Comparison of ENCODE assay signal across 9 mouse cellular contexts in the genomic region with DNA sequence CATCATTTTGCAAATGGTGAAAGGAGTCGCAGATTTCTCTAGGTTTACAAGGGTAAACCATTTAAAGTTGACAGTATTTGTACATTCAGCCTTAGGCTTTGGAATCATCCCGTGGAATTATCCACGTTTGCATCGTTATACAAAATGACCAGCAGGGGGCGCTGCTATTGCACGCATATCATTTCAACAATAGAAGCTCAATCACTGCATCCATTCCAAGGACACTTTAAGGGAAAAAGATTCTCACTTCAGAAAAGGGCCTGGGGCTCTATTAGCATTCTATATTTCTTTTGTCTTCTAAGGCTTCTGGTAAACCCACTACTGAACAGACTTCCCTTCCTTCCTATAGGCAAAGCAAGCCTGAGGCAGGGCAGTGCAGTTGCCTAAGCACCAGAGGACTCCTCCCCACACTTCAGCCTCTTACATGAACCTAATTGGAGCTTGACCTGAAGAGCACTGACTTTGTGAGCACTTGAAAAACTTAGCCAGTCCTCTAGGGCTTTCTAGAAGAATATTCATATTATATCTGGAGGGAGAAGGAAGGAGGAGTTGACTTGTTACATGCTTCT.
DNase-seq lines count a peak whose midpoint lies in the region; ATAC-seq lines count a peak whose summit lies in the region.
"Had no signal": no experiment of that assay in that cellular context is flagged by ENCODE, and none has a peak within 500 bp of the region (broad histone marks: within the 10 kb centered on the region; RNA-seq: fewer than 3 reads in every experiment).

No protein-coding gene starts in this region.

- no peaks in the 10 kb centered on the region for H3K27me3 ChIP-seq in liver, embryonic 12.5 days (replicated peaks)
- H3K27me3 ChIP-seq in forebrain, embryonic 11.5 days (ENCODE audit: control insufficient read depth, insufficient read depth, low read length) = no peaks in the 10 kb centered on the region
- no peaks in the 10 kb centered on the region for H3K27me3 ChIP-seq in limb, embryonic 10.5 days (ENCODE audit: low read depth, poor library complexity, severe bottlenecking)
- H3K27me3 ChIP-seq in neural tube, embryonic 13.5 days = no peaks in the 10 kb centered on the region; the same call in 1 of the 2 replicates
- H3K27me3 ChIP-seq: embryonic facial prominence, embryonic 13.5 days had no signal

- no peaks in the 10 kb centered on the region for H3K36me3 ChIP-seq in liver, embryonic 12.5 days
- H3K36me3 ChIP-seq in forebrain, embryonic 11.5 days (ENCODE audit: control insufficient read depth, insufficient read depth, low read length) = no peaks in the 10 kb centered on the region
- H3K36me3 ChIP-seq in limb, embryonic 10.5 days = no peaks in the 10 kb centered on the region
- H3K36me3 ChIP-seq in neural tube, embryonic 13.5 days = no peaks in the 10 kb centered on the region
- H3K36me3 ChIP-seq: embryonic facial prominence, embryonic 13.5 days had no signal

- no peak overlapping the region for H3K27ac ChIP-seq in liver, embryonic 12.5 days
- no peak overlapping the region for H3K27ac ChIP-seq in forebrain, embryonic 11.5 days (ENCODE audit: low read depth, low read length)
- no peak overlapping the region for H3K27ac ChIP-seq in limb, embryonic 10.5 days
- no peak overlapping the region for H3K27ac ChIP-seq in neural tube, embryonic 13.5 days (replicated peaks)
- H3K27ac ChIP-seq: embryonic facial prominence, embryonic 13.5 days had no signal

- no peak overlapping the region for H3K4me2 ChIP-seq in liver, embryonic 12.5 days
- H3K4me2 ChIP-seq in forebrain, embryonic 11.5 days (ENCODE audit: low read depth, low read length, severe bottlenecking) = no peak overlapping the region
- H3K4me2 ChIP-seq in neural tube, embryonic 13.5 days = no peak overlapping the region
- H3K4me2 ChIP-seq: embryonic facial prominence, embryonic 13.5 days had no signal

- H3K4me1 ChIP-seq in liver, embryonic 12.5 days = no peaks in the 10 kb centered on the region
- H3K4me1 ChIP-seq in forebrain, embryonic 11.5 days (replicated peaks; ENCODE audit: control insufficient read depth, insufficient read depth, low read length) = no peaks in the 10 kb centered on the region
- no peaks in the 10 kb centered on the region for H3K4me1 ChIP-seq in limb, embryonic 10.5 days
- no peaks in the 10 kb centered on the region for H3K4me1 ChIP-seq in neural tube, embryonic 13.5 days (replicated peaks)
- H3K4me1 ChIP-seq: embryonic facial prominence, embryonic 13.5 days had no signal

- no peaks in the 10 kb centered on the region for H3K9me3 ChIP-seq in liver, embryonic 12.5 days (replicated peaks)
- no peaks in the 10 kb centered on the region for H3K9me3 ChIP-seq in forebrain, embryonic 11.5 days (ENCODE audit: control insufficient read depth, low read length)
- H3K9me3 ChIP-seq in limb, embryonic 10.5 days (replicated peaks) = no peaks in the 10 kb centered on the region
- no peaks in the 10 kb centered on the region for H3K9me3 ChIP-seq in neural tube, embryonic 13.5 days
- H3K9me3 ChIP-seq: embryonic facial prominence, embryonic 13.5 days had no signal

- WGBS in liver, embryonic 12.5 days (ENCODE audit: insufficient replicate concordance) = 2% methylated on average over 6 of the region's 6 CpGs
- WGBS in forebrain, embryonic 11.5 days = 3% methylated on average over 6 of the region's 6 CpGs
- 3% methylated on average over 6 of the region's 6 CpGs for WGBS in limb, embryonic 10.5 days
- WGBS in neural tube, embryonic 13.5 days = 4% methylated on average over 6 of the region's 6 CpGs

- ATAC-seq in liver, embryonic 12.5 days = no peak
- peak; percentile 53 for ATAC-seq in forebrain, embryonic 11.5 days (replicated peaks; ENCODE audit: low FRiP score)
- ATAC-seq in neural tube, embryonic 13.5 days (ENCODE audit: low read depth) = peak; percentile 71; the same call in 1 of the 2 replicates
- no peak for ATAC-seq in inflammation-experienced regulatory T-cells, adult 6 months

- H3K9ac ChIP-seq in liver, embryonic 12.5 days = no peak overlapping the region
- H3K9ac ChIP-seq in forebrain, embryonic 11.5 days (ENCODE audit: low read length) = no peak overlapping the region
- H3K9ac ChIP-seq in neural tube, embryonic 13.5 days = no peak overlapping the region
- H3K9ac ChIP-seq: embryonic facial prominence, embryonic 13.5 days had no signal

- DNase-seq in liver = peak; percentile 46
- peak; percentile 28 for DNase-seq in c-Kit-negative CD71-positive TER-119-positive erythroid progenitor cells, embryonic 14.5 days (ENCODE audit: low read depth, low spot score)
- peak; percentile 79 for DNase-seq in forebrain, embryonic 11.5 days (ENCODE audit: low spot score)
- DNase-seq in kidney, adult 8-10 months = peak; percentile 3 to 46
- peak; percentile 68 for DNase-seq in limb, embryonic 10.5 days (ENCODE audit: low spot score)

- no peak overlapping the region for H3K4me3 ChIP-seq in liver, embryonic 12.5 days
- H3K4me3 ChIP-seq in forebrain, embryonic 11.5 days (ENCODE audit: low read depth, low read length) = no peak overlapping the region
- no peak overlapping the region for H3K4me3 ChIP-seq in limb, embryonic 10.5 days
- H3K4me3 ChIP-seq in neural tube, embryonic 13.5 days = no peak overlapping the region
- H3K4me3 ChIP-seq: embryonic facial prominence, embryonic 13.5 days had no signal

Comparison
In these comparisons a context has a peak if more than half of its experiments do, and no peak if none do; other contexts are left out.
1. DNase-seq: peak in every context shown above with its lines; median percentile 79 in forebrain, embryonic 11.5 days; 68 in limb, embryonic 10.5 days; 46 in liver; 28 in c-Kit-negative CD71-positive TER-119-positive erythroid progenitor cells, embryonic 14.5 days; 24 in kidney, adult 8-10 months.
2. ATAC-seq: peak in forebrain, embryonic 11.5 days (single experiment) and neural tube, embryonic 13.5 days (single experiment); none in liver, embryonic 12.5 days (single experiment) and inflammation-experienced regulatory T-cells, adult 6 months (single experiment).